Mouse (Mus musculus) hindbrain, postnatal 0 days (tissue): ENCODE measurements around the gene Stat4. TPM values are rescaled to one million over a fixed set of nuclear protein-coding genes. Genes with fewer than 3 reads are reported as not detected.
A peak's percentile ranks its signal among the peaks of the same experiment; 100 is the strongest.
"Not testable (repeated sequence)": the region's sequence is repeated elsewhere in the genome, so short reads cannot be mapped to it uniquely, and the experiment has no call there.

Experiments used
- ATAC-seq: fragments of 200-750 bp; cut with Nextera tagmentation; 2 replicates; pipeline ENCODE4 v1.8.0; 2017; ENCODE audit warnings: mild to moderate bottlenecking, moderate TSS enrichment, moderate library complexity
- DNase-seq: peaks from one replicate; pipeline ENCODE4 v3.0.0-alpha.2; 2015; ENCODE audit warnings: low spot score
- H3K27ac ChIP-seq: fragments of 300-500 bp; sonication (generic); 2 replicates; pipeline ENCODE4 v1.5.1; 2014; ENCODE audit warnings: mild to moderate bottlenecking
- H3K27me3 ChIP-seq: fragments of 300-500 bp; sonication (generic); 2 replicates; pipeline ENCODE4 v1.6.1; 2014; ENCODE audit warnings: low read length, mixed read lengths; ENCODE audit not compliant: insufficient read depth
- H3K36me3 ChIP-seq: fragments of 300-500 bp; sonication (generic); 2 replicates; pipeline ENCODE4 v1.6.1; 2014; ENCODE audit warnings: low read length, mixed read lengths; ENCODE audit not compliant: insufficient read depth
- H3K4me1 ChIP-seq: fragments of 300-500 bp; sonication (generic); 2 replicates; pipeline ENCODE4 v1.6.1; 2014; ENCODE audit warnings: antibody characterized with exemption, low read length, mixed read lengths; ENCODE audit not compliant: insufficient read depth
- H3K4me2 ChIP-seq: fragments of 300-500 bp; sonication (generic); 2 replicates; pipeline ENCODE4 v1.6.1; 2014; ENCODE audit warnings: low read depth, mild to moderate bottlenecking, low read length, moderate library complexity, mixed read lengths
- H3K4me3 ChIP-seq: fragments of 300-500 bp; sonication (generic); 2 replicates; pipeline ENCODE4 v1.5.1; 2014; ENCODE audit warnings: low read length
- H3K9ac ChIP-seq: fragments of 300-500 bp; sonication (generic); replicated peaks from 2 replicates; pipeline ENCODE4 v1.6.1; 2014; ENCODE audit warnings: mild to moderate bottlenecking, low read length, moderate library complexity, mixed read lengths
- H3K9me3 ChIP-seq: fragments of 300-500 bp; sonication (generic); 2 replicates; pipeline ENCODE4 v1.6.1; 2016; ENCODE audit warnings: low read length, mixed read lengths
- CTCF ChIP-seq: IDR thresholded peaks from 2 replicates; pipeline ENCODE4 v1.5.1; 2016; ENCODE audit warnings: antibody characterized with exemption, control low read depth, low read depth
- WGBS: fragments of 180-500 bp; shearing (Covaris S2); extraction: QIAGEN DNeasy Blood & Tissue Kit; methylation state at CpG from one replicate; pipeline ENCODE4 v1.1.7; 2014; 5-methylcytosine and 5-hydroxymethylcytosine counted together
- polyA plus RNA-seq: library from polyadenylated mRNA; unstranded; fragments of >200 nt; fragmentation: Nextera tagmentation; extraction: Ambion mirVana; gene quantifications from 2 replicates; pipeline ENCODE4 v1.2.1, GENCODE M21; 2015
- total RNA-seq: library from RNA; depleted of rRNA; stranded (reverse); fragments of >200 nt; gene quantifications from 2 replicates; pipeline ENCODE4 v1.2.3, GENCODE M21; 2014

The Stat4 gene
- total and polyA plus RNA-seq, 2 experiments from 2014 or later = 0.31 to 0.78 TPM

- no peaks in the 10 kb centered on the region for H3K27me3 ChIP-seq
- no peaks in the 10 kb centered on the region for H3K36me3 ChIP-seq
- no peaks in the 10 kb centered on the region for H3K9me3 ChIP-seq
- no peak for ATAC-seq
- no peak overlapping the region for H3K9ac ChIP-seq
- peak; percentile 32 for DNase-seq
- H3K4me2 ChIP-seq = no peak overlapping the region
- no peak overlapping the region for H3K27ac ChIP-seq
- no peaks in the 10 kb centered on the region for H3K4me1 ChIP-seq
- no peak for TF ChIP-seq CTCF
- no peak overlapping the region for H3K4me3 ChIP-seq
- WGBS = 37% methylated on average over 4 of the region's 4 CpGs
Observed at GRCm38 (mm10) chr1:52043191-52043590, 56.2 kb downstream of the Stat4 start.

GRCm38 (mm10) chr1:52046891-52047290, 59.9 kb downstream of the Stat4 start:
- H3K4me1 ChIP-seq, H3K4me2 ChIP-seq, DNase-seq, H3K9ac ChIP-seq, H3K27me3 ChIP-seq, ATAC-seq, H3K27ac ChIP-seq, H3K4me3 ChIP-seq, H3K9me3 ChIP-seq, H3K36me3 ChIP-seq: not testable (repeated sequence)
- 96% methylated on average over 10 of the region's 10 CpGs for WGBS

- peak; percentile 12 for DNase-seq
- H3K27ac ChIP-seq = no peak overlapping the region
- H3K27me3 ChIP-seq = no peaks in the 10 kb centered on the region
- no peak overlapping the region for H3K4me3 ChIP-seq
- no peak for TF ChIP-seq CTCF
- H3K9me3 ChIP-seq = no peaks in the 10 kb centered on the region
- no peak overlapping the region for H3K4me2 ChIP-seq
- 43% methylated on average over 2 of the region's 2 CpGs for WGBS
- ATAC-seq = 0 out of 2 replicates have a peak, but pooled peaks have one; percentile 40
- H3K4me1 ChIP-seq = no peaks in the 10 kb centered on the region
- H3K36me3 ChIP-seq = no peaks in the 10 kb centered on the region
- H3K9ac ChIP-seq = no peak overlapping the region
Observed at GRCm38 (mm10) chr1:52048711-52049110, 61.8 kb downstream of the Stat4 start.

GRCm38 (mm10) chr1:52049827-52050226, 62.9 kb downstream of the Stat4 start:
- Histone ChIP-seq H3K4me2 (no peak overlapping the region), H3K9me3 (no peaks in the 10 kb centered on the region), H3K27me3 (no peaks in the 10 kb centered on the region), H3K9ac (no peak overlapping the region), H3K4me1 (no peaks in the 10 kb centered on the region), H3K4me3 (no peak overlapping the region), H3K36me3 (no peaks in the 10 kb centered on the region), H3K27ac (no peak overlapping the region)
- 95% methylated on average over 3 of the region's 3 CpGs for WGBS
- no peak for TF ChIP-seq CTCF
- no peak for ATAC-seq
- no peak for DNase-seq

- Histone ChIP-seq H3K36me3 (no peaks in the 10 kb centered on the region), H3K4me3 (no peak overlapping the region), H3K9me3 (no peaks in the 10 kb centered on the region), H3K27me3 (no peaks in the 10 kb centered on the region), H3K27ac (no peak overlapping the region), H3K4me1 (no peaks in the 10 kb centered on the region), H3K4me2 (no peak overlapping the region), H3K9ac (no peak overlapping the region)
- WGBS = 36% methylated on average over 3 of the region's 3 CpGs
- DNase-seq = no peak
- TF ChIP-seq CTCF = no peak
- ATAC-seq = no peak
Observed at GRCm38 (mm10) chr1:52051542-52051941, 64.6 kb downstream of the Stat4 start.

- 92% methylated on average over 9 of the region's 9 CpGs for WGBS
- DNase-seq (no peak), ATAC-seq (no peak)
- Histone ChIP-seq H3K4me2 (no peak overlapping the region), H3K4me1 (no peaks in the 10 kb centered on the region), H3K27ac (no peak overlapping the region), H3K4me3 (no peak overlapping the region), H3K9ac (no peak overlapping the region), H3K9me3 (no peaks in the 10 kb centered on the region), H3K36me3 (no peaks in the 10 kb centered on the region), H3K27me3 (no peaks in the 10 kb centered on the region)
- no peak for TF ChIP-seq CTCF
Observed at GRCm38 (mm10) chr1:52052910-52053309, 66.0 kb downstream of the Stat4 start.

GRCm38 (mm10) chr1:52055947-52056346, 69.0 kb downstream of the Stat4 start:
- no peak for DNase-seq
- Histone ChIP-seq H3K36me3 (no peaks in the 10 kb centered on the region), H3K27me3 (no peaks in the 10 kb centered on the region), H3K9ac (no peak overlapping the region), H3K4me3 (no peak overlapping the region), H3K9me3 (no peaks in the 10 kb centered on the region), H3K4me1 (no peaks in the 10 kb centered on the region), H3K4me2 (no peak overlapping the region), H3K27ac (no peak overlapping the region)
- TF ChIP-seq CTCF = no peak
- no peak for ATAC-seq
- WGBS = 88% methylated on average over 4 of the region's 4 CpGs
